Mouse (Mus musculus): ENCODE data around the gene Togaram2. TPM values are rescaled to one million over a fixed set of nuclear protein-coding genes. Genes with fewer than 3 reads are reported as not detected.

The Togaram2 gene
- total and polyA plus RNA-seq, 2 experiments, result not detected

DNA sequence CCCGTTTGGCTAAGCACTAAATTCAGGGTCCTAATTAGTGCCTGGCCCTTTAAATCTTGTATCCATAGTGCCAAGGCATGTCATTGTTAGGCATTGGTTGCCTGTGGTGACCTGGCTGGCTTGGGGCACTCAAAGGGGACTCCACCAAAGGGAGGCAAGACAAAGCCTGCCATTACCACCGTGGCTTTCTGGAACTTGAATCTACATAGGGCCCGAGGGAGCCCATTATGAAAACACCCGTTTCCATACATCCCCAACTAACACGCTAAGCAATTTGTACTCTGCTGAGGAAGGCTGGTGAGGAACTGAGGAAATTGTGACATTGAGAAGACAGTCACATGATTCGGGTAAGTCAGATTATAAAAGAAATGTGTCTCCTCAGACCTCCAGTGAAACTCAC, 96.5 kb downstream of the Togaram2 start:
- DNase-seq (ENCODE audit: extremely low read depth, low read depth, low spot score), result no peak
- Histone ChIP-seq H3K27ac (replicated peaks; ENCODE audit: insufficient read depth, low read depth, low read length) (no peak overlapping the region), H3K79me2 (ENCODE audit: control insufficient read depth, insufficient read depth, low read length) (no peaks in the 10 kb centered on the region), H3K4me1 (ENCODE audit: control insufficient read depth, insufficient read depth, low read length) (no peaks in the 10 kb centered on the region), H3K9ac (ENCODE audit: low read depth, low read length) (no peak overlapping the region), H3K4me3 (ENCODE audit: insufficient read depth, low read depth, low read length) (no peak overlapping the region), H3K36me3 (ENCODE audit: control insufficient read depth, insufficient read depth, low read length) (no peaks in the 10 kb centered on the region), H3K27me3 (ENCODE audit: control insufficient read depth, insufficient read depth, low read length) (no peaks in the 10 kb centered on the region)
- WGBS, result 54% methylated on average over 6 of the region's 6 CpGs
- TF ChIP-seq POLR2A (IDR thresholded peaks at IDR 0.05; ENCODE audit: extremely low read depth, insufficient read depth, low read length) (no peak), CTCF (IDR thresholded peaks at IDR 0.05; ENCODE audit: low read depth, low read length) (no peak)

DNA sequence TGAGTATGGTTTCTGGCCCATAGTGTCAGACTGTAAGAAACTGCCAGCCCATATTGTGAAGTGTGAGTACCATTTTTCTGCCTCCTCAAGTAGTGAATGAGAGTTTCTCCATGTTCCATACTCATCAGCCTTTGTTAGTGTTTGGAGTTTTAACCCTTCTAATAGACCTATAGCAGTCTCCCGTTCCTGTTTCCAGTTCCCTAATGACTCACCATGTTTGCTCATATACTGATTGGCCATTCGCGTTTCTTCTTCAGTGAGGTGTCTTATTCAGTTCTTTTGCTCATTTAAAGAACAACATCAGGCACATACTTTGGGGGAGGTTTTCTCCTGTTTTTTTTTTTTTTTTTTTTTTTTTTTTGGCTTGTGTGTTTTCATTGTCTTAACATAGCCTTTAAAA, 97.6 kb downstream of the Togaram2 start:
- no peak overlapping the region for H3K4me3 ChIP-seq (ENCODE audit: insufficient read depth, low read depth, low read length)
- H3K79me2 ChIP-seq (ENCODE audit: control insufficient read depth, insufficient read depth, low read length), result no peaks in the 10 kb centered on the region
- no peak for DNase-seq (ENCODE audit: extremely low read depth, low read depth, low spot score)
- no peak overlapping the region for H3K9ac ChIP-seq (ENCODE audit: low read depth, low read length)
- H3K27ac ChIP-seq (replicated peaks; ENCODE audit: insufficient read depth, low read depth, low read length), result no peak overlapping the region
- H3K4me1 ChIP-seq (ENCODE audit: control insufficient read depth, insufficient read depth, low read length), result no peaks in the 10 kb centered on the region
- TF ChIP-seq CTCF (IDR thresholded peaks at IDR 0.05; ENCODE audit: low read depth, low read length) (no peak), POLR2A (IDR thresholded peaks at IDR 0.05; ENCODE audit: extremely low read depth, insufficient read depth, low read length) (no peak)
- 80% methylated on average over 3 of the region's 3 CpGs for WGBS
- no peaks in the 10 kb centered on the region for H3K27me3 ChIP-seq (ENCODE audit: control insufficient read depth, insufficient read depth, low read length)
- H3K36me3 ChIP-seq (ENCODE audit: control insufficient read depth, insufficient read depth, low read length), result no peaks in the 10 kb centered on the region

DNA sequence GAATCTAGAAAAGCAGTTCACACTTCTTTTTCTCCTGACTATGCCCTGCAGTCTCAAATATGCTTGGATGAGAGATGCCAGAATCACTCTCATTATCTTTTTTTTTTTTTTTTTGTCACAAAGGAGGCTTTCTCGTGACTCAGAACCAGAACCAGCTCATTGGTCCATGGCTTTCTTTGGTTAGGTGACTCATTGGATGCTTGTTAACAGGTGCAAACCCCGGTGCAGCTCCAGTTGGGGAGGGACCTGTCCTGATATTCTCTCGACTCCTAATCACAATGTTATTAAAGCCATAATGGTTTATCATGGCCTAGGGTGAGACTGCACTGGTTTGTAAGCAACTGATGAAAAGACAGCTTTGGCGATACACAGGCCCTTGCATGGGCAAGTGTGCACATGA, 101.1 kb downstream of the Togaram2 start:
- WGBS, result 71% methylated on average over 4 of the region's 4 CpGs
- DNase-seq (ENCODE audit: extremely low read depth, low read depth, low spot score), result no peak
- Histone ChIP-seq H3K27me3 (ENCODE audit: control insufficient read depth, insufficient read depth, low read length) (no peaks in the 10 kb centered on the region), H3K36me3 (ENCODE audit: control insufficient read depth, insufficient read depth, low read length) (no peaks in the 10 kb centered on the region), H3K27ac (replicated peaks; ENCODE audit: insufficient read depth, low read depth, low read length) (no peak overlapping the region), H3K9ac (ENCODE audit: low read depth, low read length) (no peak overlapping the region), H3K4me3 (ENCODE audit: insufficient read depth, low read depth, low read length) (no peak overlapping the region), H3K79me2 (ENCODE audit: control insufficient read depth, insufficient read depth, low read length) (no peaks in the 10 kb centered on the region), H3K4me1 (ENCODE audit: control insufficient read depth, insufficient read depth, low read length) (no peaks in the 10 kb centered on the region)
- TF ChIP-seq CTCF (IDR thresholded peaks at IDR 0.05; ENCODE audit: low read depth, low read length), result no peak
- TF ChIP-seq POLR2A (IDR thresholded peaks at IDR 0.05; ENCODE audit: extremely low read depth, insufficient read depth, low read length), result no peak

DNA sequence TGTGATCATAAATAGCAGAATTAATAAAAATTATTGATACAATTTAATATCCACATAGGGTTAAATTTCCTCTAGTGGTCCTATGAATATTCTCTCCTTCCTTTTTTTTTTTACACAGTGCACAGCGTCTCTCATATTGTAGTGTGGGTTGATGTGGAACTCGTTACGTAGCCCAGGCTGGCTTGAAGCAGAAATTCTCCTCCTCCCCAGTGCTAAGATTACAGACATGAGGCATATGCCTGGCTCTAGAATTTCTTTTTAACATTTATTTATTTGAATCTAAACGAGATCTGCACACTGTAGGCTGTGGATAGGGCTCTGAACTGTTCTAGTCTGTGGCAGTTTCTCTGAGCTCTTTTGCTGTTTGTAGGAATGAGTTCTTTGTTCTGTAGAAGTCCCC, 102.2 kb downstream of the Togaram2 start:
- H3K4me3 ChIP-seq (ENCODE audit: insufficient read depth, low read depth, low read length), result no peak overlapping the region
- H3K79me2 ChIP-seq (ENCODE audit: control insufficient read depth, insufficient read depth, low read length), result no peaks in the 10 kb centered on the region
- no peaks in the 10 kb centered on the region for H3K36me3 ChIP-seq (ENCODE audit: control insufficient read depth, insufficient read depth, low read length)
- TF ChIP-seq POLR2A (IDR thresholded peaks at IDR 0.05; ENCODE audit: extremely low read depth, insufficient read depth, low read length) (no peak), CTCF (IDR thresholded peaks at IDR 0.05; ENCODE audit: low read depth, low read length) (no peak)
- H3K27me3 ChIP-seq (ENCODE audit: control insufficient read depth, insufficient read depth, low read length), result no peaks in the 10 kb centered on the region
- no peak for DNase-seq (ENCODE audit: extremely low read depth, low read depth, low spot score)
- no peaks in the 10 kb centered on the region for H3K4me1 ChIP-seq (ENCODE audit: control insufficient read depth, insufficient read depth, low read length)
- 80% methylated on average over 4 of the region's 4 CpGs for WGBS
- no peak overlapping the region for H3K27ac ChIP-seq (replicated peaks; ENCODE audit: insufficient read depth, low read depth, low read length)
- no peak overlapping the region for H3K9ac ChIP-seq (ENCODE audit: low read depth, low read length)

DNA sequence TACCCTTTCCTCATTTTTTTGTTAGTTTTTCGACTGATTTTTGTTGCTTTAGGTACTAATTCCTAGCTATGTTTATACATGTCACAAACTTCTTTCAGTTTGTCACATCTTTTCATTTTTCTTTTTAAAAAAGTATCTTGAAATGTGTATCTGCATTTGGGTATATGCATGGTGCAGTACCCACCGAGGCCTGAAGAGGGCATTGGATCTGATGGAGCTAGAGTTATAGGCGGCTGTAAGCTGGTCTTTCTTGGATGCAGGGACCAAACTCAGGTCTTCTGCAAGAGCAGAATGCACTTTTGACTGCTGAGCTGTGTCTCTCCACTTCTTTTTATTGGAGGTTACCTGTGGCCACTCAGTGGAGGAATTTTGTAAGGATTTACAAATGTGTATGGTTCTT, 105.6 kb downstream of the Togaram2 start:
- WGBS, result 73% methylated on average over 3 of the region's 3 CpGs
- H3K27me3 ChIP-seq (ENCODE audit: control insufficient read depth, insufficient read depth, low read length), result peaks cover 6% of the 10 kb centered on the region; the same call in 1 of the 2 replicates
- DNase-seq (ENCODE audit: extremely low read depth, low read depth, low spot score), result no peak

More for the DNA sequence above, 105.6 kb downstream of the Togaram2 start:
- no peaks in the 10 kb centered on the region for H3K79me2 ChIP-seq (ENCODE audit: control insufficient read depth, insufficient read depth, low read length)
- no peak overlapping the region for H3K9ac ChIP-seq (ENCODE audit: low read depth, low read length)
- no peaks in the 10 kb centered on the region for H3K36me3 ChIP-seq (ENCODE audit: control insufficient read depth, insufficient read depth, low read length)
- no peak; the same call in 1 of the 2 replicates for TF ChIP-seq CTCF (IDR thresholded peaks at IDR 0.05; ENCODE audit: low read depth, low read length)
- TF ChIP-seq POLR2A (IDR thresholded peaks at IDR 0.05; ENCODE audit: extremely low read depth, insufficient read depth, low read length), result no peak
- H3K27ac ChIP-seq (replicated peaks; ENCODE audit: insufficient read depth, low read depth, low read length), result no peak overlapping the region
- no peak overlapping the region for H3K4me3 ChIP-seq (ENCODE audit: insufficient read depth, low read depth, low read length)
- H3K4me1 ChIP-seq (ENCODE audit: control insufficient read depth, insufficient read depth, low read length), result no peaks in the 10 kb centered on the region

Other genes starting within 250 kb of the Togaram2 start
- 0.92 and 1.1 TPM in 2 replicates for gene Gm4707, start 213.3 kb upstream of the Togaram2 start, total RNA-seq (2014; rRNA removed)
- 0.07 TPM in 1 of 2 replicates, not detected in the other for gene Gm4707, start 213.3 kb upstream of the Togaram2 start, polyA plus RNA-seq (2012; rRNA removed)
- gene Smchd1, start 197.9 kb upstream of the Togaram2 start, total RNA-seq (2014; rRNA removed), result 16.0 and 17.1 TPM in 2 replicates
- gene Smchd1, start 197.9 kb upstream of the Togaram2 start, polyA plus RNA-seq (2012; rRNA removed), result 1.8 and 2.5 TPM in 2 replicates
- gene Ndc80, start 146.4 kb upstream of the Togaram2 start, total RNA-seq (2014; rRNA removed), result 0.34 and 0.46 TPM in 2 replicates
- gene Ndc80, start 146.4 kb upstream of the Togaram2 start, polyA plus RNA-seq (2012; rRNA removed), result not detected in 2 replicates
- not detected in 2 replicates for gene Spdya, start 121.2 kb upstream of the Togaram2 start, total RNA-seq (2014; rRNA removed)
- not detected in 2 replicates for gene Spdya, start 121.2 kb upstream of the Togaram2 start, polyA plus RNA-seq (2012; rRNA removed)
- gene Wdr43, start 57.4 kb upstream of the Togaram2 start, total RNA-seq (2014; rRNA removed), result 19.5 and 20.3 TPM in 2 replicates
- gene Wdr43, start 57.4 kb upstream of the Togaram2 start, polyA plus RNA-seq (2012; rRNA removed), result 3.2 and 4.8 TPM in 2 replicates
- not detected in 2 replicates for gene Pcare, start 79.6 kb downstream of the Togaram2 start, total RNA-seq (2014; rRNA removed)
- gene Pcare, start 79.6 kb downstream of the Togaram2 start, polyA plus RNA-seq (2012; rRNA removed), result not detected in 2 replicates
- gene Clip4, start 95.2 kb downstream of the Togaram2 start, total RNA-seq (2014; rRNA removed), result 0.28 and 0.67 TPM in 2 replicates
- gene Clip4, start 95.2 kb downstream of the Togaram2 start, polyA plus RNA-seq (2012; rRNA removed), result 0.17 and 0.31 TPM in 2 replicates